Mouse (Mus musculus) ovary, postnatal 14 days (tissue): ENCODE results near the gene Serp2.

Experiments used
- DNase-seq: peaks from one replicate; pipeline ENCODE4 v3.0.0; 2022; ENCODE audit warnings: low spot score

Gene Serp2

GRCm38 (mm10) chr14:76556852-76557208 is at the start of gene Serp2:
Serp2 (minus strand) TSS chr14:76556889.
- no peak for DNase-seq

DNA sequence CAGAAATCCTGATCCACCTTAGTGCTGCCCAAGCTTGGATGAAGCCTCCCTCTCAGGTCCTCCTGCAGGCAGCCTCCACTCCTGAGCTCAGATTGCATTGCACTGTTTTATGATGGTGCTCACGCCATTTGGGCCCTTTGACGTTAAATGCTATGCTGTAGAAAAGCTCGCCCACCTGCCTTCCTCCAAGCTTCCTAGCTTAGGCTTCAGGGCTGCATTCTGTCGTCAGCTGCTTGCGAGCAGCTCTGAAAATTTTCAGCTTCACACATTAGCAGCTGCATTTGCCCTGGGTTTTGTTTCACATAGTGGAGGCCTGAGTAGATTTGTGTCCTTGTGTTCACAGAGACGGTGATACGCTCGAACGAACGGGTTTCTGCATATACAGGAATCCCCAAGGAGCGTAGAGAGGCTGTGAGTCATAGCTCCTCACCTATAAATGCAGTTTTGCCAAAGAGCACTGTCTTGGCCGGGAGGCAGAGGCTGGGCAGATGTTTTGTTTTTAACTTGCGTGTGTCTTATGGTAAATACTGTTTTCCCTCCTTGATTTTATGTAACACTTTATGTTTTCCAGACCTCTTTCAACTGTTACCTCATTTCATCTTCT is 49.3 kb upstream of the Serp2 start:
- no peak for DNase-seq

DNA sequence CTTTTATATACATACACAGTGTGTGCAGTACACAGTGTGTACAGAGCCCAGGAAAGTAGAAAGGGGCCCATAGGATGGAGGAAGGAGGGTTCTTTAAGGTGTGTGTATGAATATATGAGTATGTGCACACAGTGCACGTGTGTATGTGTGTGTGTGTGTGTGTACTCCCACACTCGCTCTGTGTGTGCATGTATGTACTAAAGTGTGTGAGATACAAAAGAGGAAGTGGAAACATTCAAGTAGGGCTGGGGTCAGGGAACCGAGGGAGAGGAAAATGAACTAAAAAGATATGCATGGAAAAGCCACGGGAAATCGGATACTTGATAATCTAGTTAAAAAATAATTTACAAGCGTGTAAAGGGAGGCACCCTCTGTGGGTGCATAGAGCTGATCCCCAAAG is 47.3 kb upstream of the Serp2 start:
- DNase-seq = no peak

GRCm38 (mm10) chr14:76601654-76602053 is 45.0 kb upstream of the Serp2 start:
- DNase-seq = no peak

DNA sequence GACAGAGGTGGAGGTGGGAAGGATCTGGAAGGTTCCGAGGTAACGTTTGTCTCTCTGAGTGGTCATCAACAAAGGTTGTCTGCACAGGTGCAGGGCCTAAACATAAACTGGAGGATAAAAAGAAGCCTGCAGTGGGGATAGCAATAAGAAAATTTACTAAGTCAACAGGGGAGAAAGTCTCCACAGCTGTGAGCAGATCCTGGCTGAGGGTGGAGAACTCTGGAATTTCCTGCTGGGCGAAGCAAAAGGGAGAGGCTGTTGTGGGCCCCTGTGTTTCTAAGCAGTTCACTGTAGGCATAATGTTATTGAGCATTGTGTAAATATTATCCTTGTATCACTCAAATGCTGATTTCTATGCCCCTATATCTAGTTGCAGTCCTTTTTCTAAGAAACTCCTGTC is 43.7 kb upstream of the Serp2 start:
- DNase-seq = no peak

GRCm38 (mm10) chr14:76599706-76600105 is 43.0 kb upstream of the Serp2 start:
- DNase-seq = no peak

DNA sequence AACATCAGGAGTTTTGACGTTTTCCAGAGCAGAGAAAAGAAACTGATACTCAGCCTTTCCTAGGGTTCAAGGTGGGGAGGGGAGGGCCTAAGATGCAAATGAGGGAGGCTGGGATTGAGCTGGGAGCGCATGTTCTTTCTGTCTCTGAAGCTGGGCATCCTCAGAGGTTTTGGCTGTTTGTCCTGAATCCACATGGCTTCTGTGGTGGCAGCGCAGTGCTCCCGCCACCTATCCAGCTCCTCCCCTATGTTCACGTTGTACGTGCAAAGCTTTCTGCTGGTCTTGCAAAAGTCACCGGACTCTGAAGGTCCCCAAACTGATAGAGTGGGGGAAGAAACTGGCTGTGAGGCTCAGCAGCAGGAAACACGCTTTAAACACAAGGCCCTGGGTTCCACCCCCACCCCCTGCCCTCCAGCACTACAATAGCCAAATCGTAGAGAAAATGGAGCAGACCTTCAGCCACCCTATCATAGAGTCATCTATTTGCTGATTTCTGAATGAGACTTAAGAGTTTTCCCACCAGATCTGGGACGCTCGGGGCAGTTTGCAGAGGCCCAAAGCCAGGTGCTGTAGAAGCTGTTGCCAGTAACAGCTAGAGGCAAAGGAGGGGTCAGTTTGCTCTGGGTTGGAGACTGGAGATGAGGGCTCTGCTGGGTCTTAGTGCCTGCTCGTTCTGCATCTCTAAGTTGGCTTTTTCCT is 42.0 kb upstream of the Serp2 start:
- no peak for DNase-seq

DNA sequence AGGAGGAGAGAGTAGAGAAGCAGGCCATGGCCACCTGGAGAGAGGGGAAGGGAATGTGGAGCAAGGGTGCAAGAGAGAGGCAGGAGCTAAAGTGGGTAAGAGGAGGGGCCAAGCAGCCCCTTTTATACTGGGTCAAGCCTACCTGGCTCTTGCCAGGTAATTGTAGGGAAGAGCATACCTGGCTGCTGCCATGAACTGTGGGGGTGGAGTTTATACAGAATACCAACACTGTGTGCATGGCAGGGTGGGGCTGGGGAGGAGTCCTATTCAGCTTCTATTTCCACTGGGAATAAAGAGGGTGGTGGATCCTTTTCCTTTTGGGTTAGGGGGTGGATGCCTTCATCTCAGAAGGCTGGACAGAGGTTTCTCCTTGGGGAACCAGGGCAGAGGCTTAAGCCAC is 41.1 kb upstream of the Serp2 start:
- DNase-seq = no peak

GRCm38 (mm10) chr14:76595048-76595859 is 38.6 kb upstream of the Serp2 start:
- DNase-seq = no peak

GRCm38 (mm10) chr14:76594351-76594885 is 37.7 kb upstream of the Serp2 start:
- DNase-seq = no peak

- no peak for DNase-seq
These were observed 37.0 kb upstream of the Serp2 start for GRCm38 (mm10) chr14:76593630-76594193.

- no peak for DNase-seq
These were observed 36.0 kb upstream of the Serp2 start for GRCm38 (mm10) chr14:76592721-76593120.

DNA sequence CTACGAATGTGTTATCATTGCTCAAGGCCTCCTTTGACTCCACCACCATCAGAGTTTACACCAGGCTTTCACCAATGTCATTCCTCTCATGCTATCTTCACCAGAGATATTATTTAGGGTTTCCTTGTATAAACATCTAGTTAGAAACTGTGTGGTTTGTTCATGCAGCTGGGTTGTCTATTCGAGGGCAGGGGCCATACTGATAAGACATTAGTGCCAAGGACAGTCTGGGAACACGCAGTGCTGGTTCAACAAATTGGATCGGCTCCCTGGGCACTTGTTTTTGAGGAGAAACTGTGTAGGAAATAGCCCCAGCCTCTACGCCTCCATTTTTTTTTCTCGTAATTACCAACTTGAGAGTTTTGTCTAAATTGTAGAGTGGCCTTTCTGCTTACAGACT is 35.4 kb upstream of the Serp2 start:
- no peak for DNase-seq

- no peak for DNase-seq
These were observed 33.4 kb upstream of the Serp2 start for GRCm38 (mm10) chr14:76590134-76590533.

DNA sequence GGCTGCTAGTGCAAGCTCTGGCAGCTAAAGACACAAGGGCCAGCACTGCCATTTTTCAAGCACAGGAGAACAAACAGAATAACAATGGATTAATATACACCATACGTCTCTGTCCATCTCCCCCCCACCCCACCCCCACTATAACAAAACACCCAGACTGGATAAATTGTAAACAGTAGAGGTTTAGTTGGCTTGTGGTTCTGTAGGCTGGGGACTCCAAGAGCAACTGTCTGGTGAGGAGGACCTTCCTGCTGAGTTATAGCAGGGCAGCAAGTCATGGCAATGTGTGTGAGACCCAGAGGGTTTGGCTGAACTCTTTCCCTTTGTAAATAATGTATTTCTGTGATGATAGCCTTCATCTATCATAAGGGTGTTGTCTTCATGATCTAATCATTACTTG is 33.0 kb upstream of the Serp2 start:
- no peak for DNase-seq

GRCm38 (mm10) chr14:76585831-76586405 is 29.2 kb upstream of the Serp2 start:
- no peak for DNase-seq

DNA sequence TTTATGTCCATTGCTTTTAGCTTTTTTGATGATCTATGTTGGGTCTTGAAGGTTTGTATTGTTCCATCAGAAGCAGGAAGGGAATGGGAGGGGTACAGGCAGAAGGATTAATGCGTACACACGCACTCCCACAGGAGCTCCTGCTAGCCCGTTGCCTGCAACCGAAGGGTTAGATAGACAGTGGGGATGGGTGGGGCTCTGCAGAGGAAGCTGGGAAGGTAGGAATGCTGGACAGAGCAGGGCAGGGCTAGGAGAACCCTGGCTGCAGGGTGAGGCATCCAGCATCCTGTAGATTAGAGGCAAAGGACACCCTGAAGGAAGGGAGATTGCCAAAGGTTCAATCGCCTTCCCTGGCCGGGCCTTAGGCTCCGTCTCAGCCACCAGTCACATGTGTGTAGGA is 27.3 kb upstream of the Serp2 start:
- no peak for DNase-seq

GRCm38 (mm10) chr14:76581974-76582922 is 25.6 kb upstream of the Serp2 start:
- no peak for DNase-seq

DNA sequence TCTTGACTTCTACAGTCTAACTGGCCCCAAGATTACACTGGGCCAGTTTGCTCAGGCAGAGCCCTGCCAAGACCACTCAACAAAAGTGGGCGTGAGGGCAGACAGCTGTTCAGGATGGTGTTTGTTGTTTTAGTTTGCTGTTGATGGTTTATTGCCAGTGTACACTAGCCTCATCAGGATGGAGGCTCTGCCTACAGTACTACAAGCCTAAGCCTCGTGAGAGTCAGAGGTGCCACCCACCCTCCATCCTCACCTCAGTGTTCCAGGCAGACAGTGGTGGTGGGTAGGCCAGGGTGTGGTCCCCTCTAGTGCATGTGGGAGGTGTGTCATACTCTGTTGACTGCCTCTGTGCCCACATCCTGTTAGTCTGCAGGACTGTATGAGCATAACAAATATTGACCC is 23.0 kb upstream of the Serp2 start:
- DNase-seq = no peak

GRCm38 (mm10) chr14:76577840-76578239 is 21.2 kb upstream of the Serp2 start:
- DNase-seq = no peak

- no peak for DNase-seq
These were observed 13.6 kb upstream of the Serp2 start for GRCm38 (mm10) chr14:76570292-76570691.
